Mouse (Mus musculus) frontal cortex, postnatal 10 days (tissue): ENCODE results near the gene Fat3.

Experiments
- DNase-seq, 2 experiments: peaks; one replicate each; pipeline ENCODE4 v3.0.0; 2022; ENCODE audit warnings: low spot score in 2 of 2, mixed read lengths in 1 of 2

The Fat3 gene

GRCm38 (mm10) chr9:16310855-16311848 is 189.9 kb downstream of the Fat3 start:
- DNase-seq, result no peak

DNA sequence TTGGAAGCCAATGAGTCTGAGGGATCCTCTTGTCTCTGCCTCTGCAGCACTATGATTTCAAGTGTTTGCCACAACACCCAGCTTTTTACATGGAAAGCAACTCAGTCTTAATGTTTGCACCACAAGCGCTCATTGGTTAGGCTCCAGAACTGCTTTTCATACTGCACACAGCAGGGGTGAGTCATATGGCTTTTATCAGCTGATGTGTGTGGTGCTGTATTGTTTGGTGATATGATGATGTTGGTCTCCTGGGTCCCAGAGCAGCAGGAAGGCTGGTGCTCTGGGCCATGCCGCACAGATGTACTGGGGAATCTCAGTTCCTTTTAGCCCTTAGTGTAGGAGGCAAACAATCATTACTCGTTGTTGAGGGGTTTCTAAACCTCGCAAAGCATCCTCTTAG is 190.8 kb downstream of the Fat3 start:
- no peak for DNase-seq

GRCm38 (mm10) chr9:16307789-16308188 is 193.3 kb downstream of the Fat3 start:
- no peak for DNase-seq

- no peak for DNase-seq
Observed at GRCm38 (mm10) chr9:16306222-16306621, 194.9 kb downstream of the Fat3 start.

DNA sequence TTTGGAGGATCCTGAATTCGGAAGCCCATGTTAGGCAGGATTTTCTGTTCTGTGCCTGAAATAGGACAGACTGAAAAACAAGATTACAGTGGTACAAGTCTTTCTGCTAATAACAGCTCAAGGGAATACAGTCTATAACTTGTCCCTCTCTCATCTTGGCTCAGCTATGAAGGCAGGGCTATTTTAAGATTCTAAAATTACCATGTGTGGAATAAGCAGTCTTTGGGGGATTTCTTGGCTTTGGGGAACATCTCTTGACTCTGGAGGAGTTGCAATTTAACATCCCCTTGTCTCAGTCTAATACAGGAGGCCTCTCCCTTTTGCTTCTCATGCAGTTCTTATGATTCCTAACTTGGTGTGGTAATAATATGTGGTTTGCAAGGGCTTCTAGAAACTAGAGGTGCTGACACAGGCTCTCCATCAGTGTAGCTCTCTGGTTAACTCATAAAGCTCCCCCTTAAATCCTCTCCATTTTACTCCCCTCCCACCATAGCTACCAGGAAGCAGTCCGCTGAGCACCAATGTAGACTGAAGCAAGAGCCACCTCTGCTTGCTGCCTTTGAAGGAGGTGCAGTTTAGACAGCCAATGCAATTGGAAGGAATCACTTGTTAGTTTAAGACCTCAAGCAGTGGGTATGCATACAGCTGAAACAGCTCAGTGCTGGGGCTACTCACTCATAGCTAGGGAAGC is 195.5 kb downstream of the Fat3 start:
- DNase-seq, result no peak

DNA sequence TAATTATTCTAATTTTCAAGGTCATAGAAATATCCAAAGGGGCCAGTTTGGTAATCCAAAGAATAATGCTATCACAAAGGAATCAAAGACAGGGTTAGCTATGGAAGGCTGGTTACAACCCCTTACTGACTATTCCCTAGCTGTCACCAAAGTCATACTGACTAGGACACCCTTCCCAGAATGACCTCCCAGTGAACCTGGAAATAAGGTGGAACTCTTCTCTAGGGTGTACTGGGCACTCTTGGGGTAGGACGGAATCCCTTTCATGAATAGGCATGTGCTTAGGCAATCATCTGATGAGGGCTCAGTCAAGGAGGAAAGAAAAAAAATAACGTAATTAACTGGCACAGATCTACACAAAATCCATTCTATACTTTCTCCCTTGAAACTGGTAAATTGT is 196.1 kb downstream of the Fat3 start:
- no peak for DNase-seq

DNA sequence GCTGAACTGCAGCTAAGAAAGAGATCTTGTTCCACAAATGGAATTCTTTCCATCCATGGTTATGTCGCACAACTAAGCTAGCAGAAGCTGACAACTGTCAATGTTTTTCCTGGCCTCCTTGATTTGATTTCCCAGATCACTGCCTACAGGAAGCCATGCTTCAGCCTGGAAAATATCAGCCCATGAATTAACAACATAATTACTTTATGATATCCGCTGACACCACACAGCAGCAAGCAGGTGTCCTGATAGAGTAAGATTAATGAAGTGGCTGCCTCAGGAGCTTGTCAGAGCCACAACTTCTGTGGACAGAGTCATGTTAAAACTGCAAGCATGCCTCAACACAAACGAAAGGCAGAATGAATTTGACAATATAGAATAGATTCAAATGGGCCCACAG is 198.6 kb downstream of the Fat3 start:
- DNase-seq, result no peak

DNA sequence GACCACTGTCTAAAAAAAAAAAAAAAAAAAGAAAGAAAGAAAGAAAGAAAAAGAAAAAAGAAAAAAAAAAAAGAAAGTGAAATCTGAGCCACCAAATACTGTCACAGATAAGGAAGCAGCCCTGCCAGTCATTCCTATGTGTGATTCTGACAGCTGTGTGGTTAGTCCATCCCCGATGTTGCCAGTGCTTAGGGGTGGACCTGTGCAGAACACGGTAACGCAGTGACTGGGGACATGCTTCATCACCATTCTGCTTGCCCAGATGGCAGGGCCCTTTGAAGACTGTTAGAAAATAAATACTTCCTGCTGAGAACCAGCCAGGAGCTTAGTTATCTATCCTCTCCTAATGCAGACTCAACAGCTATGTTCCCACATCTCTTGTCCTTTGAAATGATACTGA is 203.2 kb downstream of the Fat3 start:
- DNase-seq, result no peak

GRCm38 (mm10) chr9:16293928-16294806 is 206.9 kb downstream of the Fat3 start:
- no peak for DNase-seq

DNA sequence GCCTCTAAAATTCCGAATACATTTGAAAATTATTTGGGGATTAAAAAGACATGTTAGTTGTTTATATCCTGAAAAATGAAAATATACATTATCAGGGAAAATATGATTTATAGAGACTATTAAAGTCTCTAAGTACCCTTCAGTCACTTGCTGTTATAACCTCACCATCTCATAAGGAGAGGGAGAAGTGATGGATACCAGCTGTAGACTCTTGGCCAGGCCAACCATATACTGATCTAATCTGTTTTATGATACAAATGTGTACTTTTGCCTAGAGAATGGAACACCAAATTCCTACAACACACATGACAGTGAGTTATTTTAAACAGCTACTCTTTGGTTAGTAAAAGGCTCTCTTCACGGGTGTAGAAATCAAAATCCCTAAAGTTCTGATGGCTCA is 208.6 kb downstream of the Fat3 start:
- DNase-seq, result no peak

- no peak for DNase-seq
Observed at GRCm38 (mm10) chr9:16290911-16291310, 210.2 kb downstream of the Fat3 start.

- no peak for DNase-seq
Observed at GRCm38 (mm10) chr9:16283033-16283432, 218.1 kb downstream of the Fat3 start.

DNA sequence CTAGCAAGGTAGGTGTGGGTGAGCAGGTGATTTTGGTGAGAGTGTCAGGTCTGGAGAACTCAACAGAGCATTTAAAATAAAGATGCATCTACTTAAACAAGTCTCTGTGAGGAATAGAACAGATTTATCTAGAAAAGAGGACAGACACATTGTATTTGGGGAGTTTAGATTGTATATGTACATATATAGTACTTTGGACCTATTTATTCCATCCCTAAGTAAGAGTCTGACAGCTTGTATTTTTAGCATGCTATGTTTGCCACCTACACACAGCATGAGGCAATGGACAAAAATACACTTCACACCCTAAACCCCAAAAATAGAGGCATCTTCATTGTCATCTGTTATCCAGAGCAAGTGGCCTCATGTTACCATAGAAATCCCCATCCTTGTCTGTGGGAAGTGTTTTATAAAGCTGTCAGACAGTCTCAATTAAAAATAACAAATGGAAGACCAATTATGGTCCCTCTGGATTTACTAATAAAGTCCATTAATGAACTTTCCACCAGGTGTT is 218.7 kb downstream of the Fat3 start:
- no peak for DNase-seq

DNA sequence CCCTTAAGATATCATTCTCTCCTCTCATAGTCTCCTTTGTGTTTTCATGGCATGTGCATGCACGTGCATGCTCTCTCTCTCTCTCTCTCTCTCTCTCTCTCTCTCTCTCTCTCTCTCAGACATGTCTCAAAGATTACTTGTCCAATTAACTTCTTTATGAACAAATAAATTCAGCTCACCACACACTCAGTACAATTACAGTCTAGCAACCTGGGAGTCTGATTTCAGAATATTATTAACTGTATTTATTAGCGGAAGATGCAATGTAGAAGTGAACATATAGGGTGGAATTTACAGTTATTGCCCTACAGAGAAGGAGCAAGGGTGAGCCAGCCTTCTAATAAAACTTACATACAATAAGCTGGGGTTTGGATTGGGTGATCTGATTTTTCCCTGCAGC is 225.5 kb downstream of the Fat3 start:
- no peak for DNase-seq

GRCm38 (mm10) chr9:16274130-16274529 is 227.0 kb downstream of the Fat3 start:
- DNase-seq, result no peak

DNA sequence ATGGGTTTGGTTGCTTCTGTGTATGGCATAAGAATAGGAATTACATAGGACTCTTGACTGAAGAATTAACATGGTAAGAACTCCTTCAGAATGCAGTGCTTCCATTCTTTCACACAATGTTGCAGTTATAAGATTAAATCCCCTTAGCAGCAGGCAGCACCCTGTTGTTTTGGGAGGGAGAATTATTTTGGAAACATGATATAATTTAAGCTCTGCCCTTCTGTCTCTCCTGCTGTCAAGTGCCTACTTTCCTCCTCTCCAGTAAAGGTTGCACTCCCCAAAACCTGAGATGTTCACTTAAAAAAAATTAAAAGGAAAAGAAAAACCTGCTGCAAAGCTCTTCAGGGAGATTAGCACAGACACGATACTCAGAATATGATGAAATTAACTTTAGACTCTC is 228.3 kb downstream of the Fat3 start:
- DNase-seq, result no peak

- no peak for DNase-seq
Observed at GRCm38 (mm10) chr9:16270768-16271114, 230.3 kb downstream of the Fat3 start.

DNA sequence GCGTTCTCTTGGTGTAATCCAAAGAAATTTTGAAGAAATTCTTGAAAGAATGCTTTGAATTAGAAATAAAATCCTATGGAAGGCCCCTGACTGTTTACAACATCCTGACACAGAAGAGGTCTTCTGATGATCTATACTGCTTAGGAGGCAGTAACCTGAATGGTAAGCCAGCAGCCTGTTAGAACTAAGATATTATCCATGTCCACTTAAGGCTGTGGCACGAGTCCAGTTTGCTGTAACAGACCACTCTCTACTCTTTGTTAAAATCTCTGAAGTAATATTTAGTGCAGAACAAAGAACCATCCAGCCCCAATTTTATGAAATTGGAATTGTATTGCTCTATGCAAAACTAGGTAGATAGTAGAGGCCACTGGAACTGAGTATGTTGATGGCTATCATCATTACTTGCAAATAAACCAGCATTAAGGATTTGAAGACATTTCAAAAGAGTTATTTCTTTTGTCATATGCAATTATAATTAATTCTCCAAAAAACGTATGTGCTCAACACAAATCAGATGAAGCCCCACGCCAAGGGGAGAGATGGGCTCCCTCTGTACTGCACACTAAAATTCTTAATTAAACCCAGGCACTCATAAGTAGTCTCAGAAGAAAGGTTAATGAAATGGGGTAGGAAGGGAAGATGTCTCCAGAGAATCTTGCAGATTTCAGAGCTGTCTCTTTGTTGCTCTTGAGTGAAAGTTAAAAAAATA is 230.9 kb downstream of the Fat3 start:
- DNase-seq, result no peak

DNA sequence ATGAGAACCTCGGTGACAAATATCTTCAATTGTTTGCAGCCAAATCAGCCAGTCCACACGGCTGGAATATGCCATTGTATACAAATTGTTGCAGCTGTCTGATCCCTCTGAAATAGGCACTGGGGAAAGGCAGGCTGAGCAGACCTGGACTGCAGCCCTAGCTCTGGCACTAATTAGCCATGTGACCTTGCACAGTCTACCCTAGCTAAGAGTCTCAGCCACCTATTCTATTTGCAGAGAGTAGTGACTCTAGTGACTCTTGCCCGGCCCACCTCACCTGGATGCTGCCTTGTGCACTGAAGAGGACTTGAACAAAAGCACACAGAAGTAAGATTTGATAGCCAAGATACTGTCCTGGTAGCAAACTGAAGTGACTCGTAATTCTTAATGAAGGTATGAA is 235.6 kb downstream of the Fat3 start:
- DNase-seq, result no peak

DNA sequence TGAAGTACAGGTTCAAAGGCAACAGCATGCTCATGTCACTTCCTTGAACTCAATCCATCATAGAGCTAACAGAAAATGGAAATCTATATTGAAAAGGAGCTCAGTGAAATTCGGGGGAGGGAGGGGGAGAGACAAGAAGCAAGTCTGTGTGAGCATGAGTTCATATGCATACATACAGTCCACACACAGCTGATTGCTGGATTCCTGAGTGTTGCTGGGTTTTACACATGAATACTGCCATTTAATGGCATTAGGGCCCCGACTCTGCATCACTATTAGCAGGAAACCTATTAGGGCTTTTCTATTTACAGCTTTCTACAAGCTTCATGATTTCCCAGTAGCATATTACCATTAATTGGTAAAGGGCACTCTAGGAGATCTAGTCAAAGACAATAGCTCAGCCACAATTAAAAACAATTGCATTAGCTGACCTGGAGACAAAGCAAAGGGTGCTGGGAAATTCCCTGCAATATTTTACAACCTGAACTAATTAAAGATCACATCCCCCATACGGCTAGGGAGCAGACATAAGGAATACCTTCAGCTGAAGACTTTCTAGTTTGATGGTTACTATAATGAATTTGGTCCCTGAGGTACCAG is 243.7 kb downstream of the Fat3 start:
- no peak for DNase-seq
